ENCODE assay signal across 7 mouse cellular contexts in genomic region chr4:150248009-150248408, GRCm38 (mm10). TPM values are rescaled to one million over a fixed set of nuclear protein-coding genes. Genes with fewer than 3 reads are reported as not detected.
DNase-seq lines count a peak whose midpoint lies in the region; TF ChIP-seq lines count a peak whose summit lies in the region.

No protein-coding gene starts in this region.

- DNase-seq in adipocyte (ENCODE audit: low spot score): peak; percentile 80
- peak; percentile 69 for DNase-seq in embryo, embryonic 11 days
- peak; percentile 78 for DNase-seq in heart, postnatal 4 days
- DNase-seq in layer of hippocampus, adult 9-11 months: peak; percentile 75
- peak; percentile 67 for DNase-seq in lung, postnatal 25 days (ENCODE audit: low spot score)
- DNase-seq in right cerebral cortex, adult 2 months (ENCODE audit: low spot score in 2 of 2): peak; percentile 79 to 82

- no peak overlapping the region for H3K27ac ChIP-seq in ES-Bruce4 (ENCODE audit: insufficient read depth, low read length)

- H3K4me1 ChIP-seq in ES-Bruce4 (ENCODE audit: control insufficient read depth, insufficient read depth, low read length): no peaks in the 10 kb centered on the region

- peak; percentile 95 for TF ChIP-seq CTCF in ES-Bruce4 (IDR thresholded peaks at IDR 0.05; ENCODE audit: low read depth, low read length)

- no peak for TF ChIP-seq POLR2A in ES-Bruce4 (IDR thresholded peaks at IDR 0.05; ENCODE audit: insufficient read depth, low read length)

- no peak overlapping the region for H3K4me3 ChIP-seq in ES-Bruce4 (ENCODE audit: low read depth, low read length)

- H3K27me3 ChIP-seq in ES-Bruce4 (ENCODE audit: control insufficient read depth, insufficient read depth, low read length, poor library complexity, severe bottlenecking): no peaks in the 10 kb centered on the region

- H3K9ac ChIP-seq in ES-Bruce4 (ENCODE audit: low read depth, poor library complexity, severe bottlenecking): no peak overlapping the region

- H3K36me3 ChIP-seq in ES-Bruce4 (ENCODE audit: control insufficient read depth, insufficient read depth, low read length, poor library complexity, severe bottlenecking): peaks cover 64% of the 10 kb centered on the region

- H3K9me3 ChIP-seq in ES-Bruce4 (replicated peaks; ENCODE audit: control insufficient read depth, insufficient read depth, low read length, poor library complexity, severe bottlenecking): no peaks in the 10 kb centered on the region

- TF ChIP-seq EP300 in ES-Bruce4 (IDR thresholded peaks at IDR 0.05; ENCODE audit: insufficient read depth, low read depth, low read length): no peak

RNA-seq across cellular contexts. Expression of gene Eno1, which starts 11.5 kb away (rescaled TPM):
- 1,323 and 1,403 TPM in 2 replicates for polyA plus RNA-seq in ES-Bruce4 (2011; ENCODE audit: insufficient read depth, insufficient read length, low read depth, missing spikeins)
- 100 to 1,000 TPM; 303 to 307 TPM for total RNA-seq in heart, postnatal 4 days (2021)

RNA-seq across cellular contexts. Expression of gene Rere, which starts 33.4 kb away (rescaled TPM):
- 77.3 and 93.6 TPM in 2 replicates for polyA plus RNA-seq in ES-Bruce4 (2011; ENCODE audit: insufficient read depth, insufficient read length, low read depth, missing spikeins)
- total RNA-seq in heart, postnatal 4 days (2021): 10 to 100 TPM; 70.0 to 72.5 TPM

RNA-seq across cellular contexts. Expression of gene Car6, which starts 46.9 kb away (rescaled TPM):
- polyA plus RNA-seq in ES-Bruce4 (2011; ENCODE audit: insufficient read depth, insufficient read length, low read depth, missing spikeins): not detected in 2 replicates
- not detected for total RNA-seq in heart, postnatal 4 days (2021)
